Mouse (Mus musculus): Measurements from ENCODE around the gene BC034090.

DNA sequence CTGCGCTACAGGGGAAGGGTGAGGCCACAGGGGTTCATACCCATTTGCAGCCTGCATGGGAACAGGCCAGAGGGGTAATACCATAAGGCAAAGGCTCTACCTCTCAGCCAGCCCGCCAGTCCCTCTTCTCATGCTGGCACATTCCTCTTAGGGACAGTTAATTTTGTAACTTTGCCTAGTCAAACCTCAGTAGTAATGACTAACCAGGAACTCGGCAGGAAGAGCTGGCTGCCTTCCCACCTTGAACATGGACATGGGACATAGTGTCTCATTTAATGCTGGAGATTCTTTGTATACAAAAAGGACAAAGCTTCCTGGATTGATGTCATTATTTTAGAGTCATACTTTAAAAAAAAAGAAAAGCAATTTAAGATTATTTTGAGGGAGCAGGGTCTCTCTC is 30.7 kb upstream of the BC034090 start:
- no peak for TF ChIP-seq CTCF (IDR thresholded peaks at IDR 0.05; ENCODE audit: borderline replicate concordance, insufficient read depth, low read depth, low read length)
- TF ChIP-seq POLR2A (IDR thresholded peaks at IDR 0.05; ENCODE audit: borderline replicate concordance, insufficient read depth, low read length) = no peak
